Mouse (Mus musculus) cerebellum, adult 2 months (tissue): ENCODE data around the gene Grik4.

ENCODE experiments used
- CTCF ChIP-seq: fragments of 200-500 bp; IDR thresholded peaks from 2 replicates; pipeline ENCODE4 v1.5.1; 2011; ENCODE audit warnings: low read depth, mild to moderate bottlenecking, control low read depth, low read length, moderate library complexity, borderline replicate concordance; ENCODE audit not compliant: insufficient read depth
- POLR2A ChIP-seq: fragments of 200-500 bp; IDR thresholded peaks from 2 replicates; pipeline ENCODE4 v1.6.1; 2011; ENCODE audit warnings: low read length, control low read depth, borderline replicate concordance; ENCODE audit not compliant: insufficient read depth

GRCm38 (mm10) chr9:42993659-42994058 is 49.4 kb upstream of the Grik4 start:
- TF ChIP-seq CTCF: no peak
- TF ChIP-seq POLR2A: no peak
